Mouse (Mus musculus): Measurements from ENCODE around the gene Cebpz. TPM values are rescaled to one million over a fixed set of nuclear protein-coding genes. Genes with fewer than 3 reads are reported as not detected.

Cebpz gene
- total RNA-seq (2021), result 10 to 100 TPM; 33.2 to 34.9 TPM
- long read RNA-seq, experiment 1, full-length matches to known transcripts, result 20 of 29 reads
- long read RNA-seq, experiment 1, partial matches to known transcripts, result 6 of 29 reads
- long read RNA-seq, experiment 1, other reads (novel, unspliced or antisense), result 3 of 29 reads
- long read RNA-seq, experiment 2, full-length matches to known transcripts, result 15 of 22 reads
- long read RNA-seq, experiment 2, partial matches to known transcripts, result 5 of 22 reads
- long read RNA-seq, experiment 2, other reads (novel, unspliced or antisense), result 2 of 22 reads

- peak; percentile 94 to 98 for DNase-seq (ENCODE audit: low spot score in 2 of 2)
These were observed at the start of gene Cebpz, which contains the start of gene Ndufaf7 for GRCm38 (mm10) chr17:78936466-78937228. Cebpz (minus strand) TSS chr17:78937066. Ndufaf7 (plus strand) TSS chr17:78937136.

GRCm38 (mm10) chr17:78983736-78984135, 46.9 kb upstream of the Cebpz start:
- DNase-seq (ENCODE audit: low spot score in 2 of 2), result no peak

- DNase-seq (ENCODE audit: low spot score in 2 of 2), result no peak
These were observed 46.3 kb upstream of the Cebpz start for GRCm38 (mm10) chr17:78983166-78983565.

GRCm38 (mm10) chr17:78968500-78968899, 31.6 kb upstream of the Cebpz start:
- DNase-seq (ENCODE audit: low spot score in 2 of 2), result no peak

- DNase-seq (ENCODE audit: low spot score in 2 of 2), result no peak
These were observed 29.4 kb upstream of the Cebpz start for GRCm38 (mm10) chr17:78966092-78966883.

- peak; percentile 6 to 57 for DNase-seq (ENCODE audit: low spot score in 2 of 2)
These were observed 27.5 kb upstream of the Cebpz start for GRCm38 (mm10) chr17:78964387-78964786.

- DNase-seq (ENCODE audit: low spot score in 2 of 2), result no peak
These were observed 22.6 kb upstream of the Cebpz start for GRCm38 (mm10) chr17:78959473-78959872.

- no peak for DNase-seq (ENCODE audit: low spot score in 2 of 2)
These were observed 16.4 kb upstream of the Cebpz start for GRCm38 (mm10) chr17:78953240-78953639.

GRCm38 (mm10) chr17:78952070-78952469, 15.2 kb upstream of the Cebpz start:
- DNase-seq (ENCODE audit: low spot score in 2 of 2), result no peak

- no peak for DNase-seq (ENCODE audit: low spot score in 2 of 2)
These were observed 14.4 kb upstream of the Cebpz start for GRCm38 (mm10) chr17:78951225-78951624.

- DNase-seq (ENCODE audit: low spot score in 2 of 2), result no peak
These were observed 5.7 kb upstream of the Cebpz start for GRCm38 (mm10) chr17:78942579-78942978.

- no peak for DNase-seq (ENCODE audit: low spot score in 2 of 2)
These were observed 2.1 kb upstream of the Cebpz start for GRCm38 (mm10) chr17:78938927-78939326.

GRCm38 (mm10) chr17:78937229-78937853, 475 bp upstream of the Cebpz start:
- DNase-seq (ENCODE audit: low spot score in 2 of 2), result peak in 1 of 2 experiments; percentile 12

GRCm38 (mm10) chr17:78935857-78936256, 1.0 kb downstream of the Cebpz start:
- DNase-seq (ENCODE audit: low spot score in 2 of 2), result no peak

GRCm38 (mm10) chr17:78917696-78918095, 19.2 kb downstream of the Cebpz start:
- DNase-seq (ENCODE audit: low spot score in 2 of 2), result peak in 1 of 2 experiments; percentile 22

- DNase-seq (ENCODE audit: low spot score in 2 of 2), result no peak
These were observed 20.0 kb downstream of the Cebpz start for GRCm38 (mm10) chr17:78916899-78917298.

GRCm38 (mm10) chr17:78916369-78916813, 20.5 kb downstream of the Cebpz start, which contains the start of gene Cebpzos:
Cebpzos (plus strand) TSS chr17:78916500.
- DNase-seq (ENCODE audit: low spot score in 2 of 2), result peak; percentile 83 to 89

- no peak for DNase-seq (ENCODE audit: low spot score in 2 of 2)
These were observed 21.1 kb downstream of the Cebpz start for GRCm38 (mm10) chr17:78915772-78916171.

- DNase-seq (ENCODE audit: low spot score in 2 of 2), result no peak
These were observed 22.9 kb downstream of the Cebpz start for GRCm38 (mm10) chr17:78913921-78914320.

GRCm38 (mm10) chr17:78912861-78913281, 24.0 kb downstream of the Cebpz start:
- DNase-seq (ENCODE audit: low spot score in 2 of 2), result peak in 1 of 2 experiments; percentile 47

GRCm38 (mm10) chr17:78909374-78909773, 27.5 kb downstream of the Cebpz start:
- no peak for DNase-seq (ENCODE audit: low spot score in 2 of 2)
